Mouse (Mus musculus) liver, embryonic 13.5 days (tissue): ENCODE results near the gene Ssbp2. TPM values are rescaled to one million over a fixed set of nuclear protein-coding genes. Genes with fewer than 3 reads are reported as not detected.

Experiments used
- ATAC-seq: fragments of 200-750 bp; cut with Nextera tagmentation; 2 replicates; pipeline ENCODE4 v1.8.0; 2017; ENCODE audit warnings: low read depth, mild to moderate bottlenecking, moderate number of reproducible peaks, moderate library complexity
- DNase-seq: peaks from one replicate; pipeline ENCODE4 v3.0.0; 2022
- H3K27ac ChIP-seq: fragments of 300-500 bp; sonication (generic); 2 replicates; pipeline ENCODE4 v1.5.1; 2015; ENCODE audit warnings: moderate library complexity, mild to moderate bottlenecking, inconsistent platforms
- H3K27me3 ChIP-seq: fragments of 300-500 bp; sonication (generic); 2 replicates; pipeline ENCODE4 v1.6.1; 2015; ENCODE audit warnings: mild to moderate bottlenecking, inconsistent platforms
- H3K36me3 ChIP-seq: fragments of 300-500 bp; sonication (generic); 2 replicates; pipeline ENCODE4 v1.6.1; 2015; ENCODE audit warnings: mild to moderate bottlenecking, inconsistent platforms
- H3K4me1 ChIP-seq: fragments of 300-500 bp; sonication (generic); replicated peaks from 2 replicates; pipeline ENCODE4 v1.6.1; 2015; ENCODE audit warnings: inconsistent platforms
- H3K4me2 ChIP-seq: fragments of 300-500 bp; sonication (generic); 2 replicates; pipeline ENCODE4 v1.6.1; 2015; ENCODE audit warnings: inconsistent platforms, mild to moderate bottlenecking, moderate library complexity
- H3K4me3 ChIP-seq: fragments of 300-500 bp; sonication (generic); replicated peaks from 2 replicates; pipeline ENCODE4 v1.5.1; 2015; ENCODE audit warnings: mild to moderate bottlenecking, inconsistent platforms
- H3K9ac ChIP-seq: fragments of 300-500 bp; sonication (generic); 2 replicates; pipeline ENCODE4 v1.6.1; 2015; ENCODE audit warnings: mild to moderate bottlenecking, inconsistent platforms
- H3K9me3 ChIP-seq: fragments of 300-500 bp; sonication (generic); replicated peaks from 2 replicates; pipeline ENCODE4 v1.6.1; 2016; ENCODE audit warnings: inconsistent platforms
- WGBS: fragments of 180-500 bp; shearing (Covaris S2); methylation state at CpG from one replicate; pipeline ENCODE4 v1.1.7; 2015; ENCODE audit not compliant: insufficient replicate concordance; 5-methylcytosine and 5-hydroxymethylcytosine counted together
- polyA plus RNA-seq: library from polyadenylated mRNA; unstranded; fragments of >200 nt; fragmentation: Nextera tagmentation; extraction: Ambion mirVana; gene quantifications from 2 replicates; pipeline ENCODE4 v1.2.1, GENCODE M21; 2015

The Ssbp2 gene
- polyA plus RNA-seq, 1 experiment from 2014 or later = 56.4 TPM

- Histone ChIP-seq H3K36me3 (no peaks in the 10 kb centered on the region), H3K9me3 (no peaks in the 10 kb centered on the region), H3K4me3 (peak overlapping the region; percentile 99), H3K27ac (peak overlapping the region; percentile 93), H3K4me2 (peak overlapping the region; percentile 94), H3K27me3 (no peaks in the 10 kb centered on the region), H3K9ac (peak overlapping the region; percentile 98), H3K4me1 (peaks cover 76% of the 10 kb centered on the region)
- WGBS = under 1% methylated on average over 58 of the region's 77 CpGs
- peak; percentile 36 for DNase-seq
- no peak for ATAC-seq
Measured at GRCm38 (mm10) chr13:91461711-91462351, 1.7 kb downstream of the Ssbp2 start.

GRCm38 (mm10) chr13:91462395-91462794, 2.3 kb downstream of the Ssbp2 start:
- H3K27me3 ChIP-seq = no peaks in the 10 kb centered on the region
- H3K4me2 ChIP-seq = peak overlapping the region; percentile 94
- peak overlapping the region; percentile 99 for H3K4me3 ChIP-seq
- no peak for DNase-seq
- H3K27ac ChIP-seq = peak overlapping the region; percentile 93
- H3K9ac ChIP-seq = peak overlapping the region; percentile 98
- no peaks in the 10 kb centered on the region for H3K36me3 ChIP-seq
- 0% methylated on average over 2 of the region's 2 CpGs for WGBS
- no peaks in the 10 kb centered on the region for H3K9me3 ChIP-seq
- no peak for ATAC-seq
- H3K4me1 ChIP-seq = peaks cover 75% of the 10 kb centered on the region

GRCm38 (mm10) chr13:91462893-91463481, 2.9 kb downstream of the Ssbp2 start:
- Histone ChIP-seq H3K4me3 (peak overlapping the region; percentile 99; the same call in 1 of the 2 replicates), H3K36me3 (no peaks in the 10 kb centered on the region), H3K27ac (peak overlapping the region; percentile 63), H3K4me1 (peaks cover 70% of the 10 kb centered on the region), H3K9me3 (no peaks in the 10 kb centered on the region), H3K27me3 (no peaks in the 10 kb centered on the region), H3K4me2 (peak overlapping the region; percentile 36), H3K9ac (peak overlapping the region; percentile 46; the same call in 1 of the 2 replicates)
- 24% methylated on average over 9 of the region's 9 CpGs for WGBS
- no peak for ATAC-seq
- no peak for DNase-seq

GRCm38 (mm10) chr13:91465002-91465715, 5.1 kb downstream of the Ssbp2 start:
- 58% methylated on average over 8 of the region's 8 CpGs for WGBS
- Histone ChIP-seq H3K9me3 (no peaks in the 10 kb centered on the region), H3K27me3 (no peaks in the 10 kb centered on the region), H3K4me1 (peaks cover 51% of the 10 kb centered on the region), H3K36me3 (no peaks in the 10 kb centered on the region), H3K9ac (no peak overlapping the region; the same call in 1 of the 2 replicates), H3K27ac (peak overlapping the region; percentile 26; the same call in 1 of the 2 replicates), H3K4me3 (no peak overlapping the region), H3K4me2 (peak overlapping the region; percentile 19; the same call in 1 of the 2 replicates)
- no peak for DNase-seq
- no peak for ATAC-seq

- DNase-seq (no peak), ATAC-seq (no peak)
- Histone ChIP-seq H3K9ac (no peak overlapping the region), H3K4me1 (peaks cover 50% of the 10 kb centered on the region), H3K4me3 (no peak overlapping the region), H3K4me2 (no peak overlapping the region), H3K27me3 (no peaks in the 10 kb centered on the region), H3K27ac (no peak overlapping the region), H3K9me3 (no peaks in the 10 kb centered on the region), H3K36me3 (peaks cover 4% of the 10 kb centered on the region; the same call in 1 of the 2 replicates)
- 73% methylated on average over 2 of the region's 2 CpGs for WGBS
Measured at GRCm38 (mm10) chr13:91471566-91471965, 11.5 kb downstream of the Ssbp2 start.

GRCm38 (mm10) chr13:91471980-91472379, 11.9 kb downstream of the Ssbp2 start:
- H3K4me3 ChIP-seq = no peak overlapping the region
- no peaks in the 10 kb centered on the region for H3K27me3 ChIP-seq
- ATAC-seq = no peak
- peaks cover 6% of the 10 kb centered on the region; the same call in 1 of the 2 replicates for H3K36me3 ChIP-seq
- peaks cover 53% of the 10 kb centered on the region for H3K4me1 ChIP-seq
- H3K4me2 ChIP-seq = no peak overlapping the region
- H3K9ac ChIP-seq = no peak overlapping the region
- no peak overlapping the region for H3K27ac ChIP-seq
- WGBS = 88% methylated on average over 2 of the region's 2 CpGs
- DNase-seq = no peak
- H3K9me3 ChIP-seq = no peaks in the 10 kb centered on the region

- peak; percentile 85 for ATAC-seq
- peak overlapping the region; percentile 41 for H3K9ac ChIP-seq
Measured at GRCm38 (mm10) chr13:91473527-91473926, 13.4 kb downstream of the Ssbp2 start.

GRCm38 (mm10) chr13:91474027-91474426, 13.9 kb downstream of the Ssbp2 start:
- H3K4me2 ChIP-seq = peak overlapping the region; percentile 45
- no peaks in the 10 kb centered on the region for H3K27me3 ChIP-seq
- H3K27ac ChIP-seq = peak overlapping the region; percentile 80
- peak; percentile 73 for DNase-seq
- H3K36me3 ChIP-seq = peaks cover 6% of the 10 kb centered on the region; the same call in 1 of the 2 replicates
- H3K4me3 ChIP-seq = peak overlapping the region; percentile 2; the same call in 1 of the 2 replicates
- WGBS = 17% methylated on average over 1 of the region's 1 CpGs
- ATAC-seq = peak; percentile 97
- no peaks in the 10 kb centered on the region for H3K9me3 ChIP-seq
- H3K4me1 ChIP-seq = peaks cover 58% of the 10 kb centered on the region
- peak overlapping the region; percentile 47 for H3K9ac ChIP-seq

More at GRCm38 (mm10) chr13:91473527-91473926, 13.4 kb downstream of the Ssbp2 start:
- DNase-seq = peak; percentile 53
- peak overlapping the region; percentile 72 for H3K27ac ChIP-seq
- H3K9me3 ChIP-seq = no peaks in the 10 kb centered on the region
- no peaks in the 10 kb centered on the region for H3K27me3 ChIP-seq
- 55% methylated on average over 6 of the region's 6 CpGs for WGBS
- peaks cover 6% of the 10 kb centered on the region; the same call in 1 of the 2 replicates for H3K36me3 ChIP-seq
- peaks cover 59% of the 10 kb centered on the region for H3K4me1 ChIP-seq
- H3K4me3 ChIP-seq = no peak overlapping the region
- peak overlapping the region; percentile 35 for H3K4me2 ChIP-seq

- Histone ChIP-seq H3K27me3 (no peaks in the 10 kb centered on the region), H3K9me3 (no peaks in the 10 kb centered on the region), H3K27ac (no peak overlapping the region), H3K9ac (no peak overlapping the region), H3K36me3 (peaks cover 6% of the 10 kb centered on the region; the same call in 1 of the 2 replicates), H3K4me2 (no peak overlapping the region), H3K4me3 (no peak overlapping the region), H3K4me1 (peaks cover 58% of the 10 kb centered on the region)
- ATAC-seq (no peak), DNase-seq (no peak)
Measured at GRCm38 (mm10) chr13:91475888-91476287, 15.8 kb downstream of the Ssbp2 start.

- Histone ChIP-seq H3K27ac (no peak overlapping the region), H3K9me3 (no peaks in the 10 kb centered on the region), H3K27me3 (no peaks in the 10 kb centered on the region), H3K4me1 (peaks cover 53% of the 10 kb centered on the region), H3K4me3 (no peak overlapping the region), H3K4me2 (no peak overlapping the region), H3K9ac (no peak overlapping the region), H3K36me3 (peaks cover 6% of the 10 kb centered on the region; the same call in 1 of the 2 replicates)
- ATAC-seq = peak; percentile 30; the same call in 1 of the 2 replicates
- 78% methylated on average over 1 of the region's 1 CpGs for WGBS
- DNase-seq = peak; percentile 23
Measured at GRCm38 (mm10) chr13:91476596-91477100, 16.6 kb downstream of the Ssbp2 start.

GRCm38 (mm10) chr13:91478011-91478410, 17.9 kb downstream of the Ssbp2 start:
- no peak overlapping the region for H3K4me2 ChIP-seq
- no peaks in the 10 kb centered on the region for H3K9me3 ChIP-seq
- no peak overlapping the region for H3K27ac ChIP-seq
- no peak for ATAC-seq
- H3K27me3 ChIP-seq = no peaks in the 10 kb centered on the region
- peaks cover 45% of the 10 kb centered on the region for H3K4me1 ChIP-seq
- H3K9ac ChIP-seq = no peak overlapping the region
- 71% methylated on average over 4 of the region's 4 CpGs for WGBS
- H3K4me3 ChIP-seq = no peak overlapping the region
- DNase-seq = no peak
- peaks cover 6% of the 10 kb centered on the region; the same call in 1 of the 2 replicates for H3K36me3 ChIP-seq
